Mouse (Mus musculus) retina, embryonic 14.5 days (tissue): Measurements from ENCODE around the gene Gata1.
"Not testable (repeated sequence)": the region's sequence is repeated elsewhere in the genome, so short reads cannot be mapped to it uniquely, and the experiment has no call there.

Experiments
- DNase-seq: peaks from one replicate; pipeline ENCODE4 v3.0.0-alpha.2; 2015; ENCODE audit warnings: low spot score

The Gata1 gene

DNA sequence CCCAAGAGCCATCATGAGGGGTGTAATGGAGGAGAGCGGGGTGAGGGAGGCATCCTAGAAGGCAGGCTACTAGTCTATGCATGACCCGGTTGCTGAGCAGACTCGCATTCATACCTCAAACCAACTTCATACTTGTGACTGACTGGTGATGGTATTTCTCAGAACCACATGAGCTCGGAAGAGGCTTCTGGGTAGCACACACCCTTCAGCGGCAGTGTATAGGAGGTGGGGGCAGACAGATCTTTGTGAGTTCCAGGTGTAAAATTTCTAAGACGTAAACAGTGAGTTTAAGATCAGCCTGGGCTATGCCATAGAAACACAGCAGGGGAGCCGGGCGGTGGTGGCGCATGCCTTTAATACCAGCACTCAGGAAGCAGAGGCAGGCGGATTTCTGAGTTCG, at the start of gene Gata1:
Gene Gata1 (minus strand): TSS at position 180 of the 400 bp plus-strand sequence.
- no peak for DNase-seq

- DNase-seq: no peak
Measured at GRCm38 (mm10) chrX:8026811-8027210, 48.9 kb upstream of the Gata1 start.

DNA sequence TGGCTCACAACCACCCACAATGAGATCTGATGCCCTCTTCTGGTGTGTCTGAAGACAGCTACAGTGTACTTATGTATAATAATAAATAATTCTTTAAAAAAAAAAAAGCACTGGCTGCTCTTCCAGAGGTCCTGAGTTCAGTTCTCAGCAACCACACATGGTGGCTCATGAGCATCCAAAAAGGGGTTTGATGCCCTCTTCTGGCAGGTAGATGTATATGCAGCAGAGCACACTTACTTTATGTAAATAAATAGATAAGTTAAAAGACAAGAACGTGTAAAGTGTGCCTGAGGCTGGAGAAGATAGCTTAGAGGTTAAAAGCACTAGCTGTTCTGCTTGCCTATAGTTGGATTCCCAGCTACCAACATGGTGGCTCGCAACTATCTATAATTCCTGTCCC, 46.9 kb upstream of the Gata1 start:
- no peak for DNase-seq

- no peak for DNase-seq
Measured at GRCm38 (mm10) chrX:8020111-8020778, 42.4 kb upstream of the Gata1 start.

GRCm38 (mm10) chrX:8018286-8018685, 40.4 kb upstream of the Gata1 start, which contains the start of gene Glod5:
Gene Glod5, minus strand, starts transcription at chrX:8018492.
- no peak for DNase-seq

GRCm38 (mm10) chrX:8017142-8017541, 39.3 kb upstream of the Gata1 start:
- DNase-seq: peak; percentile 76

- DNase-seq: peak; percentile 16
Measured at GRCm38 (mm10) chrX:8015675-8016074, 37.8 kb upstream of the Gata1 start.

DNA sequence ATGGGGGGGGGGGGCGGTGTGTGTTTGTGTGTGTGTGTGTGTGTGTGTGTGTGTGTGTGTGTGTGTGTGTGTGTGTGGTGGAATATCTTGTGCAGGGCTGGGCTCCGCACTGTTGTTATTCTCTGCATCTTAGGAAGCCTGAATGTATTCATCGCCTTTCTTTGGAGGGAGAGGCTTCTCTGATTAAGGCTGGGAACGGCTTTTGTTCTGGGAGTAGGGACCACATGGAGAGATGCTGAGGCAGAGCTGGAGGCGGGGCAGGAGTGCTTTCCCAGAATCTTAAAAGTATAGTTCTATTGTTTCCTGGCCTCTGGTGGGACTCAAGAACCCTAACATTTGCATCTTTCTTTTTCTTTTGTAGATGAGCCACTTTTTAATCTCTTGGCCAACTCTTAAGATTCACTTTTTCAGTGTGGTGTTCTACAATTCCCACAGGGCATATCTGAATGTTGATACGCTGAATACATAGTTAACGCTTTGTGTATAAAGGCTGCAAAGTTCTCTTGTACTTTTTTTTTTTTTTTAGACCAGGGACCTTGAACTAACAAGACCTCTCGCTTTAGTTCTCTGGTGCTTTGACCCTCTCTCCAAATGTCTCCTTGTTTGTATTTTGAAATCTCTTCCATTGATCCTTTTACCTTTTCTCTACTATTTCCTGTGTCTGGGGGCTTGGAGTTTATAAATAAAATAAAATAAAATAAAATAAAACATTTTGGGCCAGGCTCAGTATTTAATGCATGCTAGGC, 35.9 kb upstream of the Gata1 start:
- DNase-seq: peak; percentile 14

GRCm38 (mm10) chrX:8013157-8013556, 35.3 kb upstream of the Gata1 start:
- DNase-seq: no peak

- DNase-seq: not testable (repeated sequence)
Measured at GRCm38 (mm10) chrX:8009356-8009755, 31.5 kb upstream of the Gata1 start.

DNA sequence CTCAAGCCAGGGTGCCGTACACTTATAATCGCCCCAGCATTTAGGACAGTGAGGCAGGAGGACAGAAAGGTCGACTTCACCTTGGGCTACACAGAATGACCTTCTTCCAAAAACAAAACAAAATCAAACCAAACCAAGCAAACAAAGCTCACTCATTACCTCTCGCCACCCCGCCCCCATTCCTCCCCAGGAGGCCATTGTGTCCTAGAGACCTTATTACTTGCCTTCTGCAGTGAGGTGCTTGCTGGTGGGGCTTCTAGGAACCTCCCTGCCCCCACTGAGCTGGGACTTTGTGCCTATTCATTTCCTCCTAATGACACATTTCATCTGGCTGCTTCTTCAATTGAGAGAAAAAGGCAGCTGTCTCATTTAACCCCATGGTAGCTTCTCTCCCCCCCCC, 30.7 kb upstream of the Gata1 start:
- peak; percentile 12 for DNase-seq

- DNase-seq: no peak
Measured at GRCm38 (mm10) chrX:8002971-8003370, 25.1 kb upstream of the Gata1 start.

GRCm38 (mm10) chrX:8002001-8002400, 24.1 kb upstream of the Gata1 start:
- no peak for DNase-seq

DNA sequence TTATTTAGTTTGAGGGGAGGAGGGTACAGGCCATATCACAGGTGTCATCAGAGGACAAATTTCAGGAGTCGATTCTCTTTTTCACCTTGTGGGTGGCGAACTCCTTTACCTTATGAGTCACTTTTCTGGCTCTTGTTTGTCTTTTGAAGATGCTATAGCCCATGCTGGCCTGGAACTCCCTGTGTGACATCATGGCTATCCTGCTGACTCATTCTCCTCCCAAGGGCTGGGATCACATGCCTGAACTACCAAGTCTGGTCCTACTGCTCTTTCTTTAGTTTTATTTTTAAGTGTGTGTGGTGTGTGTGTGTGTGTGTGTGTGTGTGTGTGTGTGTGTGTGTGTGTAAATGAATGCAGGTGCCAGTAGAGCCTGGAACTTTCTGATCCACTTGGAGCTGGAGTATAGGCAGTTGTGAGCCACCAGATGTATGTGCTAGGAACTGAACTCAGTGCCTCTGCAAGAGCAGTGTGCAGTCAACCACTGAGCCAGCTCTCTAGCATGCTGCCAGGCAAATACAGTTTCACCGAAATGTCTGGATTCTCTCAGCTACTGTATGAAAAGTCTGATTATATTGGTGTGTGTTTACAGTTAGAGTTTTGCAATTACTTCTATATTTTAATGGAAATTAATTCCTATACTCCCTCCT, 22.8 kb upstream of the Gata1 start:
- no peak for DNase-seq

DNA sequence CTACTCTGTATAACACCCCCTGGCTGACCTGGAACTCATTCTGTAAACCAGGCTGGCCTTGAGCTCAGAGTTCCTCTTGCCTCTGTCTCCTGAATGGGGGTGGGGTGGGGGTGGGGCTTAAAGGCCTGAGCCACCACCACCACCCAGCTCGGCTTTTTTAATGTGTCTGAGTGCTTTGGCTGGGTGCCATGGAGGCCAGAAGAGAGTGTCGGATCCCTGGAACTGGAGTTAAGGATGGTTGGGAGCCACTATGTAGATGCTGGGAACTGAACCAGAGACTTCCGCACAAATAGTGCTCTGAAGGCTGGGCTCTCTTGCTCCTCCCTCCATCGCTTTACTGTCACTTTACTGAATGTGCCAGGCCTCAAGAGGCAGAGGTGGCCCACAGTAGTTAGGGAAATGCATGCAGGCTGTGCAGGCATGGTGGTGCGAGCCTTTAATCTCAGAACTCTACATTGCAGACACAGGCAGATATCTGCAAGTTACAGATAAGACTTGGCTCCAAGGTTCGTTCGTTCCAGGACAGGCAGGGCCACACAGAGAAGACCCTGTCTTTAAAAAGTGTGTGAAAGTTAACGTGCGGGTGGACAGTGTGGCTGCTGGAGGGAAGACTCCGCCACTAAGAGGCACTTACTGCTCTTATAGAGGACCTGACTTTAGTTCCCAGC, 15.3 kb upstream of the Gata1 start:
- DNase-seq: no peak

GRCm38 (mm10) chrX:7992379-7993067, 14.7 kb upstream of the Gata1 start:
- DNase-seq: no peak

GRCm38 (mm10) chrX:7981368-7981767, 3.5 kb upstream of the Gata1 start:
- DNase-seq: no peak

DNA sequence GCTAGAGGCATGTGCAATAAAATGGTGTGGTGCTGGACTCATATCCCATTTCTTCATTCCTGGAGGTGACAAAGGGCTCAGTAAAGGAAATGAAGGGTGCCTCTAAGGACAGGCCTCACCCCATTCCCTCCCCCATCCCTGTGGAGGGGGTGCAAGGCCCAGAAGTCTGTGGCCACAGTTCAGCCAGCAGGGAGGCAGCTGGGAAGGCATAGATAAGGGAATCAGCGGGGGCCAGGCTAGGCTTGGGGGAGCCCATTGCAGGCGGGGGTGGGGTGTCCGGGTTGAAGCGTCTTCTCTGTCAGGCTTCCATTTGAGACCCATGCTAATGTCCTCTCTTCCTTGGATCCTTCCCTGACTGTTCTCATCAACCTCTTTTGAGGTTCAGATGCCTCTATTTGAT, 6.6 kb downstream of the Gata1 start:
- DNase-seq: no peak

GRCm38 (mm10) chrX:7968899-7969298, 9.0 kb downstream of the Gata1 start:
- DNase-seq: no peak

DNA sequence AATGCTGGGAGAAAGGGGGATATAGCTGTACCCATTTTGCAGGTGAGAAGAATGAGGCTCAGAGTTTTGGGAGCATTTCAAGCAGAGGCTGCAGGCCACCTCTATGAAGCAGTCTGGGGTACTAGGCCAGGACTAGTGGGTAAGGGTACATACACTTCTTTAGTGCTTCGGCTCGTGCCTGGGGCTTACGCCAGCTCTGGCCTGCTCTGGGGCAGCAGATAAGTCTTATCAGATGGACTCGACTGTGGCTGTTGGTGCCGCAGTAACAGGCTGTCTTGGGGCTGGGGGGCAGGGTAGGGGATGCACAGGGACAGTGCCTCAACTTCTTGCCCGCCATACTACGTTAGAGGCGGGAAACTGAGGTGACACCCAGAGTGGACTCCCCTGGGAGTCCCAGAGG, 9.6 kb downstream of the Gata1 start:
- no peak for DNase-seq

DNA sequence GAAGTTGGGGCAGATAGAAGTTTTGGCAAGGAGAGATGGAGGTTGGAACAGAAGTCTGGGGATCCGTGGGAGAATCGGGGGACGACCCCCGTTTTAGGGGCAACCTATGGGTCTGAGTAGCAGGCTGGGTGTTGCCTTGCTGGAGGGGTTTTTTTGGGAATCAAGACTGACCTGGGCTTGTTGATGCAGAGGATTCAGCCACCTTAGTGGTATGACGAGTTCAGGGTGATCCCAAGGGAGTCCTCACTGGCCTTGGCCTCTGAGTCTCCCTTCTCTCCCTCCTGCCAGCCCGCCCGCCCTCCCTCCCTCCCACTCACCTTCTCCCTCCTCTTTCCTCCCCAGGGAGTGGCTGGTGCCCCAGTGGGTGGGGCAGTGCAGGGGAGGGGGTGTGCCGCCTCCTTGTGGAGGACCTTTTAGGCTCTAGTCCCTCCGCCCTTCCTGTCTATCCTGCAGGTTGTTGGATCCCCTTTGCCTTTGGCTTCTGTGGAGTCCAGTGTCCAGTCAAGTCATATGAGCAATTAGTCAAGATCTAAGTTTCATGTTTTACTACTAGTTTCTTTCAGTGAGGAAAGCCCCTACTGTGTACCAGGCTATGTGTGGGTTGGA, 10.2 kb downstream of the Gata1 start:
- DNase-seq: no peak

GRCm38 (mm10) chrX:7966161-7966560, 11.7 kb downstream of the Gata1 start:
- DNase-seq: no peak
